8 mouse cellular contexts compared by ENCODE assay signal in the genomic region with DNA sequence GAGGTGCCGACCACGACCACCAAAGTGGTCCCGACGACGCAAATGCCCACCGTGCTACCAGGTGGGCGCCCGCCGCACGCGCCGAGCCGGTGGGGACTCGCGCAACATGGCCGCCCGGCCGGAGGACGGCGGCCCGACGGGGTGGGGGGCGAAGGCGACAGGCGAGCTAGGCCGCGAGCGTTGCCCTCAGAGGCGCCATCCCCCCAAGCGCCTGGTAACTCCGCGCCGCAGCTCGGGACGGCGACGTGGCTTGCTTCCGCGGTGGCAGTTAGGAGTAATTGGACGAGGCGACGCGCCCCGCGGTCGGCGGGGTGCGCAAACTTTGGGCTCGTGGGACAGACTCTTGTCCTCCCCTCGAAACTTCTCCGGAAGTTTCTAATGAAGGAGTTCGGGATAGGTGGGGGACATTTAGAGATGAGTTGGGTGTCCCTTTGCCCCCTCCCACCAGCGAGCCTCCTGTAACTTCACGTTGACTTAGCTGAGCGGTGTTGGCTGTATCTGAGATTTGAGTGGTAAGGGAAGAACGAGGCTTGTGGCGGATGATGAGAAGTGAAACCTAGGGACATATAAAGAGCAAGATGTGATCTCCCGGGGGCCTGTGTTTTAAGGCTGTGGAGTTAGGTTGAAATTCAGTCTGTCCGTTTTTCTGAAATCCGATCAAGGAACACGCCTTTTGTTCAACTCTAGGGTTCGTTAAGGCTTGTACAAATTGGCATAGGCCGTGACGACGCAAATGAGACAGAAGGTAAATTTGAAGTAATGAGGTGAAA. TPM values are rescaled to one million over a fixed set of nuclear protein-coding genes. Genes with fewer than 3 reads are reported as not detected.
DNase-seq lines count a peak whose midpoint lies in the region; ATAC-seq and TF ChIP-seq lines count a peak whose summit lies in the region.

No protein-coding gene starts in this region.

- no peak for TF ChIP-seq POLR2A in cerebellum, adult 2 months (IDR thresholded peaks at IDR 0.05; ENCODE audit: borderline replicate concordance, insufficient read depth, low read length)

- H3K9me3 ChIP-seq in hindbrain, postnatal 0 days (ENCODE audit: low read length) = no peaks in the 10 kb centered on the region

- peak overlapping the region; percentile 94 for H3K4me3 ChIP-seq in cerebellum, adult 2 months (replicated peaks; ENCODE audit: insufficient read depth, low read depth, low read length)
- peak overlapping the region; percentile 96 for H3K4me3 ChIP-seq in hindbrain, postnatal 0 days (ENCODE audit: low read length)

- peak overlapping the region; percentile 100 for H3K27ac ChIP-seq in cerebellum, adult 2 months (ENCODE audit: insufficient read depth, low read length)
- H3K27ac ChIP-seq in hindbrain, postnatal 0 days = peak overlapping the region; percentile 100

- no peaks in the 10 kb centered on the region for H3K27me3 ChIP-seq in cerebellum, adult 2 months (ENCODE audit: control insufficient read depth, insufficient read depth, low read length)
- H3K27me3 ChIP-seq in hindbrain, postnatal 0 days (ENCODE audit: insufficient read depth, low read length) = no peaks in the 10 kb centered on the region

- peak overlapping the region; percentile 91 for H3K9ac ChIP-seq in hindbrain, postnatal 0 days (replicated peaks; ENCODE audit: low read length)

- ATAC-seq in hindbrain, postnatal 0 days = peak; percentile 57; the same call in 1 of the 2 replicates
- ATAC-seq in megakaryocyte, adult 5-6 weeks (ENCODE audit: poor library complexity, severe bottlenecking) = peak; percentile 10; the same call in 1 of the 2 replicates

- H3K4me1 ChIP-seq in cerebellum, adult 2 months (ENCODE audit: control insufficient read depth, insufficient read depth, low read length) = peaks cover 3% of the 10 kb centered on the region; the same call in 1 of the 2 replicates
- peaks cover 24% of the 10 kb centered on the region for H3K4me1 ChIP-seq in hindbrain, postnatal 0 days (ENCODE audit: insufficient read depth, low read length)

- TF ChIP-seq CTCF in cerebellum, adult 2 months (IDR thresholded peaks at IDR 0.05; ENCODE audit: borderline replicate concordance, insufficient read depth, low read depth, low read length) = no peak
- no peak for TF ChIP-seq CTCF in hindbrain, postnatal 0 days (IDR thresholded peaks at IDR 0.05; ENCODE audit: low read depth)

- H3K4me2 ChIP-seq in hindbrain, postnatal 0 days (ENCODE audit: low read depth, low read length) = peak overlapping the region; percentile 94

- DNase-seq in cerebellum, adult 2 months = peak in 1 of 2 experiments; percentile 56
- no peak for DNase-seq in cerebellum, postnatal 4 days (ENCODE audit: low spot score in 2 of 2)
- DNase-seq in brain, adult 2 months (ENCODE audit: low read depth, low spot score) = peak; percentile 51
- DNase-seq in forelimb bud, embryonic 11.5 days (ENCODE audit: low read depth, low spot score) = peak; percentile 33
- DNase-seq in hindbrain, postnatal 0 days (ENCODE audit: low spot score) = peak; percentile 59
- DNase-seq in left cerebral cortex, adult 9 months (ENCODE audit: low spot score in 2 of 2) = peak; percentile 20 to 22
- DNase-seq in spleen, postnatal 36 days (ENCODE audit: low spot score in 2 of 2) = peak; percentile 59 to 64

- H3K36me3 ChIP-seq in hindbrain, postnatal 0 days (ENCODE audit: insufficient read depth, low read length) = no peaks in the 10 kb centered on the region

- 2% methylated on average over 55 of the region's 65 CpGs for WGBS in cerebellum, adult 2 months
- WGBS in hindbrain, postnatal 0 days = under 1% methylated on average over 60 of the region's 65 CpGs

RNA-seq across cellular contexts. Expression of gene Cd164, which starts 0.6 kb away (rescaled TPM):
- 73.1 and 74.1 TPM in 2 replicates for polyA plus RNA-seq in cerebellum, adult 2 months (2012; rRNA removed)
- 31.3 and 35.7 TPM in 2 replicates for total RNA-seq in hindbrain, postnatal 0 days (2014; rRNA removed)
- 61.8 and 61.9 TPM in 2 replicates for polyA plus RNA-seq in hindbrain, postnatal 0 days (2015; fragmentation: Nextera tagmentation; extraction: Ambion mirVana)
- total RNA-seq in megakaryocyte, adult 5-6 weeks (2015) = 161 and 188 TPM in 2 replicates
- 115 and 135 TPM in 2 replicates for total RNA-seq in megakaryocyte, adult 5-6 weeks (2017)

RNA-seq across cellular contexts. Expression of gene Ppil6, which starts 29.6 kb away (rescaled TPM):
- 3.5 and 4.4 TPM in 2 replicates for polyA plus RNA-seq in cerebellum, adult 2 months (2012; rRNA removed)
- 1.8 and 3.7 TPM in 2 replicates for total RNA-seq in hindbrain, postnatal 0 days (2014; rRNA removed)
- polyA plus RNA-seq in hindbrain, postnatal 0 days (2015; fragmentation: Nextera tagmentation; extraction: Ambion mirVana) = 6.5 and 7.7 TPM in 2 replicates
- 1.2 and 1.3 TPM in 2 replicates for total RNA-seq in megakaryocyte, adult 5-6 weeks (2015)
- not detected in 2 replicates for total RNA-seq in megakaryocyte, adult 5-6 weeks (2017)

RNA-seq across cellular contexts. Expression of gene Smpd2, which starts 29.7 kb away (rescaled TPM):
- 36.0 and 38.4 TPM in 2 replicates for polyA plus RNA-seq in cerebellum, adult 2 months (2012; rRNA removed)
- total RNA-seq in hindbrain, postnatal 0 days (2014; rRNA removed) = 48.0 and 74.5 TPM in 2 replicates
- polyA plus RNA-seq in hindbrain, postnatal 0 days (2015; fragmentation: Nextera tagmentation; extraction: Ambion mirVana) = 50.5 and 52.3 TPM in 2 replicates
- total RNA-seq in megakaryocyte, adult 5-6 weeks (2015) = 9.4 and 14.3 TPM in 2 replicates
- total RNA-seq in megakaryocyte, adult 5-6 weeks (2017) = 10.9 and 11.3 TPM in 2 replicates

RNA-seq across cellular contexts. Expression of gene Mical1, which starts 43.7 kb away (rescaled TPM):
- polyA plus RNA-seq in cerebellum, adult 2 months (2012; rRNA removed) = 11.1 and 11.3 TPM in 2 replicates
- total RNA-seq in hindbrain, postnatal 0 days (2014; rRNA removed) = 27.9 and 53.5 TPM in 2 replicates
- 22.2 and 23.6 TPM in 2 replicates for polyA plus RNA-seq in hindbrain, postnatal 0 days (2015; fragmentation: Nextera tagmentation; extraction: Ambion mirVana)
- total RNA-seq in megakaryocyte, adult 5-6 weeks (2015) = 48.0 and 57.5 TPM in 2 replicates
- total RNA-seq in megakaryocyte, adult 5-6 weeks (2017) = 59.9 and 60.7 TPM in 2 replicates

Comparison
In these comparisons a context has a peak if more than half of its experiments do, and no peak if none do; other contexts are left out.
1. DNase-seq: peak in brain, adult 2 months (single experiment), forelimb bud, embryonic 11.5 days (single experiment), hindbrain, postnatal 0 days (single experiment), left cerebral cortex, adult 9 months (2 of 2) and spleen, postnatal 36 days (2 of 2); none in cerebellum, postnatal 4 days (0 of 2).